Mouse (Mus musculus) embryonic fibroblast, embryonic 13.5 days (primary cell): ENCODE measurements around the gene Dysf.

Source experiments
- CTCF ChIP-seq: IDR thresholded peaks from 2 replicates; pipeline ENCODE4 v1.5.1; 2011; ENCODE audit warnings: mild to moderate bottlenecking, control low read depth, low read length, moderate library complexity, borderline replicate concordance; ENCODE audit not compliant: insufficient read depth
- POLR2A ChIP-seq: IDR thresholded peaks from 2 replicates; pipeline ENCODE4 v1.6.1; 2011; ENCODE audit warnings: low read depth, mild to moderate bottlenecking, control low read depth, low read length, moderate library complexity

GRCm38 (mm10) chr6:84124609-84125008 is 116.2 kb downstream of the Dysf start:
- TF ChIP-seq CTCF (no peak), POLR2A (no peak)
